Mouse (Mus musculus) hindbrain, postnatal 0 days (tissue): ENCODE measurements at regions not wholly inside any gene's neighbourhood (a gene's known extent, or its start where the extent isn't known, plus 50 kb on each side); places are given as distances from the start of the nearest gene placed in this dataset.

Source experiments
- ATAC-seq: fragments of 200-750 bp; cut with Nextera tagmentation; 2 replicates; pipeline ENCODE4 v1.8.0; 2017; ENCODE audit warnings: mild to moderate bottlenecking, moderate TSS enrichment, moderate library complexity
- DNase-seq: peaks from one replicate; pipeline ENCODE4 v3.0.0-alpha.2; 2015; ENCODE audit warnings: low spot score
- H3K27ac ChIP-seq: fragments of 300-500 bp; sonication (generic); 2 replicates; pipeline ENCODE4 v1.5.1; 2014; ENCODE audit warnings: mild to moderate bottlenecking
- H3K27me3 ChIP-seq: fragments of 300-500 bp; sonication (generic); 2 replicates; pipeline ENCODE4 v1.6.1; 2014; ENCODE audit warnings: low read length, mixed read lengths; ENCODE audit not compliant: insufficient read depth
- H3K36me3 ChIP-seq: fragments of 300-500 bp; sonication (generic); 2 replicates; pipeline ENCODE4 v1.6.1; 2014; ENCODE audit warnings: low read length, mixed read lengths; ENCODE audit not compliant: insufficient read depth
- H3K4me1 ChIP-seq: fragments of 300-500 bp; sonication (generic); 2 replicates; pipeline ENCODE4 v1.6.1; 2014; ENCODE audit warnings: antibody characterized with exemption, low read length, mixed read lengths; ENCODE audit not compliant: insufficient read depth
- H3K4me2 ChIP-seq: fragments of 300-500 bp; sonication (generic); 2 replicates; pipeline ENCODE4 v1.6.1; 2014; ENCODE audit warnings: low read depth, mild to moderate bottlenecking, low read length, moderate library complexity, mixed read lengths
- H3K4me3 ChIP-seq: fragments of 300-500 bp; sonication (generic); 2 replicates; pipeline ENCODE4 v1.5.1; 2014; ENCODE audit warnings: low read length
- H3K9ac ChIP-seq: fragments of 300-500 bp; sonication (generic); replicated peaks from 2 replicates; pipeline ENCODE4 v1.6.1; 2014; ENCODE audit warnings: mild to moderate bottlenecking, low read length, moderate library complexity, mixed read lengths
- H3K9me3 ChIP-seq: fragments of 300-500 bp; sonication (generic); 2 replicates; pipeline ENCODE4 v1.6.1; 2016; ENCODE audit warnings: low read length, mixed read lengths
- CTCF ChIP-seq: IDR thresholded peaks from 2 replicates; pipeline ENCODE4 v1.5.1; 2016; ENCODE audit warnings: antibody characterized with exemption, control low read depth, low read depth
- WGBS: fragments of 180-500 bp; shearing (Covaris S2); extraction: QIAGEN DNeasy Blood & Tissue Kit; methylation state at CpG from one replicate; pipeline ENCODE4 v1.1.7; 2014; 5-methylcytosine and 5-hydroxymethylcytosine counted together

DNA sequence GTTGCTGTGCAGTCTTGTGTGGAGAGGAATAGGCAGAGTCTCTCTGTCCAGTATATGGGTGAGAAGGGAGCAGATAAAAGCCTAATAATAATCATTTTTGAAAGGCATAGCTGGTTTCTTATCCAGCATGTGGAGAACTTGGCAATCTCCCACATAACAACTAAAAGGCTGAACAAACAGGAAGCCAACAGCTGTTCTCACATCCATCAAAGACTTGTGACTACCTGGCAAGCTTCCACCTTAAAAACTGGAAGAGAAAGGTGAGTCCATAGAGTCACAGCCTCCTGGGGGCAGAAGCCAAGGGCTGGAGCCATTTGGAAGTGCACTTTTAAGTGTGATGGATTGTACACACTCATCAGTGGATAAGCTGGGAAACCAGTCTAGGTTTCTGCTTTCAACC is 210.5 kb upstream of the Prok2 start:
- TF ChIP-seq CTCF = no peak
- Histone ChIP-seq H3K9me3 (no peaks in the 10 kb centered on the region), H3K36me3 (no peaks in the 10 kb centered on the region), H3K4me2 (no peak overlapping the region), H3K27me3 (no peaks in the 10 kb centered on the region), H3K27ac (no peak overlapping the region), H3K9ac (no peak overlapping the region), H3K4me1 (no peaks in the 10 kb centered on the region; the same call in 1 of the 2 replicates), H3K4me3 (no peak overlapping the region)
- peak; percentile 43 for DNase-seq
- no peak for ATAC-seq

DNA sequence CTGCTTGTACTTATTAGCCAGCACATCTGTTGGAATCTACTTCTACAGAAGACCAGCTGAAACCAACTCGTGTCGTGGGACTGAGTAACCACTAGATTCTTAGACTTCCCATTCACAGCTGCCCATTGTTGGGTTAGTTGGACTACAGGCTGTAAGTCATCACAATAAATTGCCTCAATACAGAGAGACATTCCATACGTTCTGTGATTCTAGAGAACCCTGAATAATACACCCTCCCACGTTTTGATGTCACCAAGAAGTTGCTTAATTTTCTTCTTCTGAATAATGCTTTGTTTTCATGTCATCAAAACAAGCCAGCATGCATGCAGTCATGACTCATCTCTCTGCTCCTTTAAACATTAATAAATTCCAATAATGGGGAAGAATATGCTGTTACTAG is 209.2 kb upstream of the Prok2 start:
- Histone ChIP-seq H3K36me3 (no peaks in the 10 kb centered on the region), H3K27ac (no peak overlapping the region), H3K4me2 (no peak overlapping the region), H3K4me1 (no peaks in the 10 kb centered on the region; the same call in 1 of the 2 replicates), H3K9me3 (no peaks in the 10 kb centered on the region), H3K27me3 (no peaks in the 10 kb centered on the region), H3K9ac (no peak overlapping the region), H3K4me3 (no peak overlapping the region)
- WGBS = 81% methylated on average over 4 of the region's 4 CpGs
- ATAC-seq (no peak), DNase-seq (no peak)
- TF ChIP-seq CTCF = no peak

DNA sequence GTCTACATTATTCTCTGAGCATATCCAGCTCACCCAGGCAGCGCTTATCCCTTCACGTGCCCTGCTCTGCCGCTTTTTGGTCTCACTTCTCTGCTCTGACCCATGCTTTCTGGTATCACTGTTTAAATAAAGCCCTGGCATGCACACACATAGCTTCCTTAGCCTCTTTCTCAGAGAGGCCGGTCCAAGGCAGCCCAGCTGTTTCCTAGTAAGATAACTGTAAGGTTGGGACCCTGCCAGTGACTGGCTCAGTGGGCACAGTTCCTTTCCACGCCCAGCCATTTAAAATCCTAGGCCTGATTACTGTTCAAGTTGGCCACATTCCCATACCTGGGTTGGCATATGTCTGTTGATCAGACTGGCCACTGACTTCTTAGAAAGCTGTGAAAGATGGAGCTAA is 208.2 kb upstream of the Prok2 start:
- no peak for TF ChIP-seq CTCF
- H3K4me3 ChIP-seq = no peak overlapping the region
- WGBS = 49% methylated on average over 5 of the region's 5 CpGs
- DNase-seq (peak; percentile 77), ATAC-seq (peak; percentile 43; the same call in 1 of the 2 replicates)
- no peaks in the 10 kb centered on the region for H3K27me3 ChIP-seq
- no peak overlapping the region for H3K9ac ChIP-seq
- no peaks in the 10 kb centered on the region for H3K9me3 ChIP-seq
- H3K4me2 ChIP-seq = no peak overlapping the region
- H3K27ac ChIP-seq = no peak overlapping the region
- no peaks in the 10 kb centered on the region; the same call in 1 of the 2 replicates for H3K4me1 ChIP-seq
- H3K36me3 ChIP-seq = no peaks in the 10 kb centered on the region

DNA sequence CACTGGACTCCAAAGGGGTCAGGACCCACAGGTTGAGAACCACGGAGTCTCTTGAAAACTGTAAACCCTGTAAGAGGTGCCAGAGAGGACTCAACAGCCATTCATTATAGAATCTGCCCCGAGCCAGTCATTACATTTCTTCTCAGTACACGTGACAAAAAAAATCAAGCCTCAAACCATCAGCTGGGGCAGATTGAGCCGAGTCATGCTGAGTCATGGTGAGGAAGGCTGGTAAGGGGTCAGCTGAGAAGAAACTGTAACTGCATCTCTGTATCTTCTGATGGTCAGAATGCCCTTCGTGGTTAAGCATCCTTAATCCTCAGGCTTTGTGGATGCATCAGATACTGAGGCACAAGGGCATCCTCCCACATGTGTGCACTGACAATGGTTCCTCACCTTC is 207.2 kb upstream of the Prok2 start:
- no peak for ATAC-seq
- WGBS = 73% methylated on average over 5 of the region's 5 CpGs
- no peak for TF ChIP-seq CTCF

DNA sequence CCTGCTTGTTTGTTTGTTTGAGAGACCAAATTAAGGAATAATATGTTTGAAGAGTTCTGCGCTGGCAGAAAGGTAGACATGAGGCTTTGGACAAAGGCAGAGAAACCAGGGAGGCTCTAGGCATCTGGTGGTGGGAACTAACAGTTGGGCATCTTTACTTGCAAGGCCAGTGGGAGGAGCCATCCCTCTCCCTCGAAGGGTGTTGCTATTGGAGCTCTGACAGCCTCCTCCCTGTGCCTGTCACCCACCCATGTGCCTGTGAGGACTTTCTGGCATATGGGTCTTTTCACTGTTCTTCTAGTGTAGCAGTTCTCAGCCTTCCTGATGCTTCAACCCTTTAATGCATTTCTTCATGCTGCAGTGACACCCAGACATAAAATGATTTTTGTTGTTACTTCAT is 206.7 kb upstream of the Prok2 start:
- Histone ChIP-seq H3K9ac (no peak overlapping the region), H3K4me1 (no peaks in the 10 kb centered on the region; the same call in 1 of the 2 replicates)

More for the DNA sequence above, 207.2 kb upstream of the Prok2 start:
- Histone ChIP-seq H3K9ac (no peak overlapping the region), H3K4me2 (no peak overlapping the region), H3K4me1 (no peaks in the 10 kb centered on the region; the same call in 1 of the 2 replicates), H3K9me3 (no peaks in the 10 kb centered on the region), H3K4me3 (no peak overlapping the region), H3K27ac (no peak overlapping the region), H3K36me3 (no peaks in the 10 kb centered on the region), H3K27me3 (no peaks in the 10 kb centered on the region)
- DNase-seq = no peak

DNA sequence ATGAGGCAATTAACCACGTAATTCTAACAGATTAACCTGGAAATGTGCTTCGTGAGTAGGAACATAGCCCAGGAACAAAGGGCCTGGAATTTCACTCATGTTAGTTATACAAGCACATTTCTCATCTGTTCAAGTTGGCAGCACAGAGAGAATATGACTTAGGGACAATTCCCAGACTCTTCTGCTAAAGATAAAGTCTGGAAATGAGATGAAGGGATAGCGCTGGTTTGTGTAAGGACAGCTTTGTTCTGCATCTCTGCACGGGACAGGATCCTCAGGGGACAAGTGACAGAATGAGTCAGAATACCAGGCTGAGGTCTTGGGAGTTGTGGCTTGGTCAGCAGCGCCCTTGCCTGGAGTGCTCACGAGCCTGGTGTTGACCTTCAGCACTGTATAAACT is 206.2 kb upstream of the Prok2 start:
- ATAC-seq (no peak), DNase-seq (no peak)
- Histone ChIP-seq H3K27me3 (no peaks in the 10 kb centered on the region), H3K27ac (no peak overlapping the region), H3K9me3 (no peaks in the 10 kb centered on the region), H3K4me3 (no peak overlapping the region), H3K9ac (no peak overlapping the region), H3K36me3 (no peaks in the 10 kb centered on the region), H3K4me2 (no peak overlapping the region), H3K4me1 (no peaks in the 10 kb centered on the region; the same call in 1 of the 2 replicates)
- 64% methylated on average over 6 of the region's 6 CpGs for WGBS
- TF ChIP-seq CTCF = no peak

More for the DNA sequence above, 206.7 kb upstream of the Prok2 start:
- no peak for TF ChIP-seq CTCF
- H3K27ac ChIP-seq = no peak overlapping the region
- no peaks in the 10 kb centered on the region for H3K36me3 ChIP-seq
- H3K9me3 ChIP-seq = no peaks in the 10 kb centered on the region
- DNase-seq = no peak
- no peak overlapping the region for H3K4me3 ChIP-seq
- no peak overlapping the region for H3K4me2 ChIP-seq
- no peak for ATAC-seq
- WGBS = 49% methylated on average over 2 of the region's 2 CpGs
- H3K27me3 ChIP-seq = no peaks in the 10 kb centered on the region

DNA sequence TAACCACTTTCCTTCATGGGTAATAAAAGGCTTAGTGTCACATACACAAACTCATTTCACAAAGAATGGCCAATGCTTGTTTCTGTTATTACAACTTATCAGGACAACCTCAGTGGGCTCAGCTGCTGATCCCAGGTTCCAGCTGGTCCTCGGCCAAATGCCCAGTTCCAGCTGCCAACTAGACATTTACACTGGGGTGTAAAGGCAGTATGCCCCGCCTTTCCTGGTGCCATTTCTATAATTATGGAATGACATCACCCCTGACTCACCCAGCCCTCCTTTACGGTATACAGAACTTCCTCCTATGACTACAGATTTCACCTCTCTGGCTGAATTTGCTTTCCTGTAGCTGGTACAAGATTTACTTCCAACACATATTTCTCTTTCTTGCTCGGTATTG is 205.4 kb upstream of the Prok2 start:
- Histone ChIP-seq H3K4me3 (no peak overlapping the region), H3K9me3 (no peaks in the 10 kb centered on the region), H3K27ac (no peak overlapping the region), H3K36me3 (no peaks in the 10 kb centered on the region), H3K9ac (no peak overlapping the region), H3K27me3 (no peaks in the 10 kb centered on the region), H3K4me2 (no peak overlapping the region), H3K4me1 (no peaks in the 10 kb centered on the region; the same call in 1 of the 2 replicates)
- DNase-seq = peak; percentile 59
- 0 out of 2 replicates have a peak, but pooled peaks have one; percentile 56 for ATAC-seq
- TF ChIP-seq CTCF = no peak
- 67% methylated on average over 4 of the region's 4 CpGs for WGBS
